Mouse (Mus musculus) bone marrow, adult 2 months (tissue): ENCODE measurements around the gene Cmtm8.

ENCODE experiments used
- CTCF ChIP-seq: fragments of 200-500 bp; IDR thresholded peaks from 2 replicates; pipeline ENCODE4 v1.5.1; 2011; ENCODE audit warnings: low read length, control low read depth; ENCODE audit not compliant: control insufficient read depth, insufficient read depth
- POLR2A ChIP-seq: fragments of 200-500 bp; IDR thresholded peaks from 2 replicates; pipeline ENCODE4 v1.6.1; 2011; ENCODE audit warnings: low read depth, mild to moderate bottlenecking, control low read depth, low read length, borderline replicate concordance; ENCODE audit not compliant: control insufficient read depth

- TF ChIP-seq POLR2A, result no peak
- TF ChIP-seq CTCF, result no peak
Observed at GRCm38 (mm10) chr9:114843634-114844016, 331 bp downstream of the Cmtm8 start.
